Mouse (Mus musculus) megakaryocyte, embryonic 14.5 days (primary cell): Measurements from ENCODE around the gene Gtf3c1.

Source experiments
- FLI1 ChIP-seq: IDR thresholded peaks from 2 replicates; pipeline ENCODE4 v1.6.1; 2012; ENCODE audit warnings: low read length, inconsistent platforms, mixed read lengths
- GATA1 ChIP-seq: IDR thresholded peaks from 3 replicates; pipeline ENCODE4 v1.6.1; 2012; ENCODE audit warnings: mixed read lengths, low read length, inconsistent platforms, borderline replicate concordance

GRCm38 (mm10) chr7:125599373-125599973 is 108.1 kb downstream of the Gtf3c1 start:
- TF ChIP-seq GATA1 (no peak), FLI1 (no peak)
